Mouse (Mus musculus) kidney, embryonic 15.5 days (tissue): ENCODE measurements around the gene Dmbx1. TPM values are rescaled to one million over a fixed set of nuclear protein-coding genes. Genes with fewer than 3 reads are reported as not detected.

Experiments
- ATAC-seq: fragments of 200-750 bp; cut with Nextera tagmentation; replicated peaks from 2 replicates; pipeline ENCODE4 v1.8.0; 2017; ENCODE audit warnings: moderate TSS enrichment; ENCODE audit not compliant: low FRiP score
- H3K27ac ChIP-seq: fragments of 300-500 bp; sonication (generic); 2 replicates; pipeline ENCODE4 v1.5.1; 2015; ENCODE audit warnings: mild to moderate bottlenecking, inconsistent platforms
- H3K27me3 ChIP-seq: fragments of 300-500 bp; sonication (generic); 2 replicates; pipeline ENCODE4 v1.6.1; 2015; ENCODE audit warnings: inconsistent platforms
- H3K36me3 ChIP-seq: fragments of 300-500 bp; sonication (generic); 2 replicates; pipeline ENCODE4 v1.6.1; 2015; ENCODE audit warnings: inconsistent platforms
- H3K4me1 ChIP-seq: fragments of 300-500 bp; sonication (generic); 2 replicates; pipeline ENCODE4 v1.6.1; 2015; ENCODE audit warnings: inconsistent platforms
- H3K4me2 ChIP-seq: fragments of 300-500 bp; sonication (generic); 2 replicates; pipeline ENCODE4 v1.6.1; 2015; ENCODE audit warnings: moderate library complexity, mild to moderate bottlenecking, inconsistent platforms
- H3K4me3 ChIP-seq: fragments of 300-500 bp; sonication (generic); replicated peaks from 2 replicates; pipeline ENCODE4 v1.5.1; 2015; ENCODE audit warnings: mild to moderate bottlenecking, inconsistent platforms
- H3K9ac ChIP-seq: fragments of 300-500 bp; sonication (generic); 2 replicates; pipeline ENCODE4 v1.6.1; 2015; ENCODE audit warnings: mild to moderate bottlenecking, inconsistent platforms
- H3K9me3 ChIP-seq: fragments of 300-500 bp; sonication (generic); replicated peaks from 2 replicates; pipeline ENCODE4 v1.6.1; 2016; ENCODE audit warnings: inconsistent platforms
- WGBS: fragments of 180-500 bp; shearing (Covaris S2); methylation state at CpG from one replicate; pipeline ENCODE4 v1.1.7; 2015; ENCODE audit warnings: mixed read lengths; 5-methylcytosine and 5-hydroxymethylcytosine counted together
- polyA plus RNA-seq: library from polyadenylated mRNA; unstranded; fragments of >200 nt; fragmentation: Nextera tagmentation; extraction: Ambion mirVana; gene quantifications from 2 replicates; pipeline ENCODE4 v1.2.1, GENCODE M21; 2015

Gene Dmbx1
- polyA plus RNA-seq, 1 experiment from 2014 or later = not detected

- ATAC-seq = no peak
- WGBS = 26% methylated on average over 1 of the region's 1 CpGs
Observed at GRCm38 (mm10) chr4:115881183-115881582, 58.5 kb downstream of the Dmbx1 start.

GRCm38 (mm10) chr4:115878828-115879227 lies 60.9 kb downstream of the Dmbx1 start:
- H3K9ac ChIP-seq = no peak overlapping the region
- H3K4me1 ChIP-seq = peaks cover 9% of the 10 kb centered on the region
- no peaks in the 10 kb centered on the region for H3K9me3 ChIP-seq
- no peak overlapping the region for H3K4me2 ChIP-seq
- no peak for ATAC-seq
- no peak overlapping the region for H3K27ac ChIP-seq
- 52% methylated on average over 9 of the region's 9 CpGs for WGBS
- H3K27me3 ChIP-seq = 0 out of 2 replicates have a peak, but pooled peaks cover 15% of the 10 kb centered on the region
- peaks cover 15% of the 10 kb centered on the region for H3K36me3 ChIP-seq
- H3K4me3 ChIP-seq = no peak overlapping the region

More at GRCm38 (mm10) chr4:115881183-115881582, 58.5 kb downstream of the Dmbx1 start:
- no peak overlapping the region for H3K27ac ChIP-seq
- H3K27me3 ChIP-seq = 0 out of 2 replicates have a peak, but pooled peaks cover 15% of the 10 kb centered on the region
- no peak overlapping the region for H3K4me3 ChIP-seq
- H3K9ac ChIP-seq = no peak overlapping the region
- H3K4me1 ChIP-seq = peaks cover 9% of the 10 kb centered on the region
- H3K9me3 ChIP-seq = no peaks in the 10 kb centered on the region
- no peak overlapping the region for H3K4me2 ChIP-seq
- H3K36me3 ChIP-seq = no peaks in the 10 kb centered on the region

GRCm38 (mm10) chr4:115878216-115878678 lies 61.5 kb downstream of the Dmbx1 start:
- H3K9ac ChIP-seq = no peak overlapping the region
- no peak overlapping the region for H3K27ac ChIP-seq
- H3K36me3 ChIP-seq = peaks cover 21% of the 10 kb centered on the region
- H3K9me3 ChIP-seq = no peaks in the 10 kb centered on the region
- peak overlapping the region; percentile 32 for H3K4me2 ChIP-seq
- H3K4me3 ChIP-seq = no peak overlapping the region
- 0 out of 2 replicates have a peak, but pooled peaks cover 15% of the 10 kb centered on the region for H3K27me3 ChIP-seq
- WGBS = 4% methylated on average over 11 of the region's 11 CpGs
- no peak for ATAC-seq
- peaks cover 9% of the 10 kb centered on the region for H3K4me1 ChIP-seq

GRCm38 (mm10) chr4:115873231-115873630 lies 66.5 kb downstream of the Dmbx1 start:
- whole genome bisulfite sequencing = 74% methylated on average over 3 of the region's 3 CpGs
- Histone ChIP-seq H3K9me3 (no peaks in the 10 kb centered on the region), H3K4me3 (no peak overlapping the region), H3K9ac (no peak overlapping the region), H3K36me3 (peaks cover 41% of the 10 kb centered on the region), H3K4me1 (peaks cover 14% of the 10 kb centered on the region), H3K27me3 (0 out of 2 replicates have a peak, but pooled peaks cover 8% of the 10 kb centered on the region), H3K4me2 (no peak overlapping the region), H3K27ac (no peak overlapping the region)
- ATAC-seq = no peak

GRCm38 (mm10) chr4:115869512-115870210 lies 70.1 kb downstream of the Dmbx1 start:
- Histone ChIP-seq H3K4me2 (no peak overlapping the region), H3K9me3 (no peaks in the 10 kb centered on the region), H3K4me1 (peaks cover 8% of the 10 kb centered on the region), H3K27ac (no peak overlapping the region), H3K36me3 (peaks cover 43% of the 10 kb centered on the region), H3K9ac (no peak overlapping the region), H3K27me3 (no peaks in the 10 kb centered on the region), H3K4me3 (no peak overlapping the region)
- 30% methylated on average over 16 of the region's 16 CpGs for WGBS
- ATAC-seq = no peak

Other genes with a start within 250 kb of the Dmbx1 start
- gene Efcab14, start 202.2 kb downstream of the Dmbx1 start, polyA plus RNA-seq = 36.7 and 37.2 TPM in 2 replicates
- 0.28 and 0.60 TPM in 2 replicates for gene Tex38, start 158.9 kb downstream of the Dmbx1 start, polyA plus RNA-seq
- 55.2 and 60.7 TPM in 2 replicates for gene Atpaf1, start 155.1 kb downstream of the Dmbx1 start, polyA plus RNA-seq
- 12.4 and 14.6 TPM in 2 replicates for gene Mob3c, start 111.8 kb downstream of the Dmbx1 start, polyA plus RNA-seq
- gene Mknk1, start 100.7 kb downstream of the Dmbx1 start, polyA plus RNA-seq = 23.4 and 25.6 TPM in 2 replicates
- gene Kncn, start 55.5 kb downstream of the Dmbx1 start, polyA plus RNA-seq = 0.08 TPM in 1 of 2 replicates, not detected in the other
- gene 6430628N08Rik, start 49.3 kb downstream of the Dmbx1 start, polyA plus RNA-seq = not detected in 2 replicates
- 8.9 and 10.5 TPM in 2 replicates for gene Faah, start 78.0 kb upstream of the Dmbx1 start, polyA plus RNA-seq
- 17.7 and 20.8 TPM in 2 replicates for gene Nsun4, start 114.0 kb upstream of the Dmbx1 start, polyA plus RNA-seq
- 524 and 598 TPM in 2 replicates for gene Uqcrh, start 135.1 kb upstream of the Dmbx1 start, polyA plus RNA-seq
- 72.4 and 79.5 TPM in 2 replicates for gene Lrrc41, start 135.3 kb upstream of the Dmbx1 start, polyA plus RNA-seq
- gene Rad54l, start 183.8 kb upstream of the Dmbx1 start, polyA plus RNA-seq = 34.4 and 36.6 TPM in 2 replicates
- 61.7 and 62.2 TPM in 2 replicates for gene Pomgnt1, start 183.9 kb upstream of the Dmbx1 start, polyA plus RNA-seq
- gene Lurap1, start 211.4 kb upstream of the Dmbx1 start, polyA plus RNA-seq = 2.7 and 3.2 TPM in 2 replicates
- gene Tspan1, start 227.7 kb upstream of the Dmbx1 start, polyA plus RNA-seq = 2.1 and 6.4 TPM in 2 replicates
- not detected in 2 replicates for gene 1700042G07Rik, start 233.4 kb upstream of the Dmbx1 start, polyA plus RNA-seq
- gene Gm49337, start 233.5 kb upstream of the Dmbx1 start, polyA plus RNA-seq = not detected in 2 replicates